Mouse (Mus musculus) c-Kit-positive CD71-positive TER-119-negative erythroid progenitor cells, embryonic 14.5 days (primary cell): ENCODE data around the gene Tnk2.

Source experiments
- DNase-seq: peaks from one replicate; pipeline ENCODE4 v3.0.0-alpha.2; 2013; ENCODE audit warnings: low read depth

The Tnk2 gene

GRCm38 (mm10) chr16:32660095-32660494, 16.4 kb downstream of the Tnk2 start:
- DNase-seq: no peak

DNA sequence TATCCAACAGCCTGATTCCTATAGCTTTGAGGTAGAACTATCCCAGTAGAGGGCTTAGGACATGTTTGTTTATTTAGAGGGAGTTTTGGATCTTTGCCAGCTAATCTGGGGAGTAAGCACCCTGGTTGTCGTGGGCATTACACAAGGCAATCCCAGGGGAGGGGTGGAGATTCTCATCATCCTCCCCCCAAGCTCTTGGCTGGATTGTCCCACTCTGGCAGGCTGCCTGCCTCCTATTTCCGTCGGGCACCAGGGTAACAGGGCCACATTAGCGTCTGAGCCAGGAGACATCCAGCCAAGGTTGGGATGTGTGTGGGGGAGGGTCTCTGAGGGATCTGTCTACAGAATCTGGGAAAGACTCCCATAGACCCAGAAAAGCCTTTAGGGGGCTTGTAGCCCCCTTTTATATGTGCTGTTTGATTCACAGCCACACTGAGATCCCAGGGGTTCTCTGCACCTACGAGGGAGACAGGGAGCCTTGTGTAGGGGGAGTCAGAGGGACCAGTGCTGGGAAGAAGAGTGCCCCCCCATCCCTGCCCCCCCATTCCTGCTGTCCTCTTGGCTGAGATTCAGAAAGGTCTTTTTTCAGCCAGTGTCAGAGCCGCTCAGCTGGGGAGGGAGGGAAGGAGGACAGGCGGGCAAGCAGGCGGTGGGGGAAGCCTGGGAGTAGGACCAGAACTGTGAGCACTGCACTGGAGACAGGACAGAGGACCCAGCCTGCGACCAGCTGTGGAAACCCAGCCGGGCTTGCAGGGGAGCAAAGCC, 17.1 kb downstream of the Tnk2 start:
- no peak for DNase-seq

GRCm38 (mm10) chr16:32661493-32661921, 17.8 kb downstream of the Tnk2 start:
- DNase-seq: no peak

GRCm38 (mm10) chr16:32662372-32662771, 18.7 kb downstream of the Tnk2 start:
- DNase-seq: no peak

- DNase-seq: no peak
Observed at GRCm38 (mm10) chr16:32663231-32663858, 19.7 kb downstream of the Tnk2 start.

GRCm38 (mm10) chr16:32664211-32664610, 20.5 kb downstream of the Tnk2 start:
- no peak for DNase-seq

DNA sequence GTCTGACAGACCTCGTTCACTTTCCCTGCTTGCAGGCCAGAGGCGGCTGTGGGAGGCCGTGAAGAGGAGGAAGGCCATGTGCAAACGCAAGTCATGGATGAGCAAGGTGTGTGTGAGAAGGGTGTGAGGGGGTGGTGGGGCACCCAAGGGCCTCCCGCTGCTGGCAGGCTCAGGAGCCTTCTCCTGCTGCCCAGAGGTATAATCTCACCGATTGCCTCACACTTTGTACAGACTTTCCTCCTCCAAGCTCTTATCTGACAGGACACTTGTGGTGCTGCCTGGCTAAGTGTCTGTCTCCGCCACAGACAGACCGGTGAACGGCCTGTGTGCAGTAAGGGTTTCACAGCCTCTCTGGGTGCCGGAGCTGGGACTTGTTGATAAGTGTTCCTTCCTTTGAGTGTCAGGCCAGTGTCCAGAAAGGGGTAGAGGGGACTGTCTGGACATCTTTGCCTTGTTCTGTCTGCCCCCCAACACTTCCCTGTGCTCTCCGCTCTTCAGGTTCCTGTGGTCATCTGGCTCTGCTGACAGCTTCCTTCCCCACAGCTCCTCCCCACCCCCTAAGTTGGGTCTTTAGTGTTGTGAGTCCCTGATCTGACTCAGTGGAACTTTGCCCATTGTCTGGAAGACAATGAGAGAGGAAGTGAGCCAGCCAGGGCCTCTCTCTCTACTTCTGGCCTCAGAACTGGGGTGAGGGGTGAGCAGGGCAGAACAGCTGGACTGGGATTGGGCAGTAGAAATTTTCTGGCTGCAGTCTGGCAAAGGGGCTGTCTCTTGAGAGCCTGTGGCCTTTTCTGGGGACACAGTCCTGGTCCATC, 22.4 kb downstream of the Tnk2 start:
- peak; percentile 81 for DNase-seq

DNA sequence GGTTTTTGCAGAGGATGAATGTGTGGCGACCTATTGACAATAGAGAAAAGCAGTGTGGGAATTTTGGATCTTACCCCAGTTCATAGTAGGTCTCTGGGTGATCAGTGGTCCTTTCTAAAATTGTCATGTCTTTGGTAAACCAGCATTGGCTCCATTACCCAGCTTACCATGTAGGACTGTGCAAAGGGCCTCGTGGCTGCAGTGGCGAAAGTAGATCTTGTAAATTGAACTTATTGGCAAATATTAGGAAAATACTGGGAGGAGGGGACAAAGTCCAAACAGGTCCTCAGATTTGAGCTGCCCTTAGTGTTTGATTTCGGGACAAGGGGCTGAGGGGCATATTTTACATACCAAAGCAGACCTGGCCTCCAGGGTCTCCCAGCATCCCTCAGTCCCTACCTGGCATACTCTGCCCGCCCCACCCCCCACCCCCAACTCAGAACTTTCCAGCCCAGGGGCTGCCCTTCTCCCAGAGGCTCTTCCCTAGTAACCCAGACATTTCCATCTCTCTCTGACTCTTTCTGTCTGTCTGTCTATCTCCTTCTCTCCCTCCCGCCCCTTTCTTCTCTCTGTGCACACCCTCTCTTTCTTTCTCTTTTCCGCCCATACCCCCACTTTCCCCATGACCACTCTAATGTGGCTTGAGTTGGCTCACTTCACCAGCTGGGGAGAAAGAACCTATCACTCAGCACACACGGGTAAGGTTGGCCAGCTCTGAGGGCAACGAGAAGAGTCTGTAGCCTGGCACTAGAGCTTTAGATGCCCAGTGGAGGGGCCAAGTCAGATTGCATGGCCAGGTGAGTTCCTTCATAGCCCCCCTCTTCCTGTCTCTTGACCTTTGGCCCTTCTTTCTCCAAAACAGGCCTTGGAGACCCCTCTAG, 23.2 kb downstream of the Tnk2 start:
- no peak for DNase-seq

DNA sequence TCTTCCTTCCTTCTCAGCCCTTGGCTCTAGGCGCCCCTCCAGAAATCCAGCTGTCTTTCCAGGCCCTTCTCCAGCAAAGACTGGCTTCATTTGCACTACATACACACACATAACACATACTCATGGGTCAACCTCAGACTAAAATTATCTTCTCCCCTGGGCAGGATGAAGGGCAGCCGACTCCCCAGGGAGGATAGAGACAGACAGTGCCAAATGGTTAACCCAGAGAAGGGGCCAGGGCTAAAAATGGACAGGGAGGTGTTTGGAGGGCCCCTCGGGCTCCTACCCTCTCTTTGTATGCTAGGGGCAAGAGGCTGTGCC, 23.8 kb downstream of the Tnk2 start:
- no peak for DNase-seq

- no peak for DNase-seq
Observed at GRCm38 (mm10) chr16:32668030-32668429, 24.4 kb downstream of the Tnk2 start.

DNA sequence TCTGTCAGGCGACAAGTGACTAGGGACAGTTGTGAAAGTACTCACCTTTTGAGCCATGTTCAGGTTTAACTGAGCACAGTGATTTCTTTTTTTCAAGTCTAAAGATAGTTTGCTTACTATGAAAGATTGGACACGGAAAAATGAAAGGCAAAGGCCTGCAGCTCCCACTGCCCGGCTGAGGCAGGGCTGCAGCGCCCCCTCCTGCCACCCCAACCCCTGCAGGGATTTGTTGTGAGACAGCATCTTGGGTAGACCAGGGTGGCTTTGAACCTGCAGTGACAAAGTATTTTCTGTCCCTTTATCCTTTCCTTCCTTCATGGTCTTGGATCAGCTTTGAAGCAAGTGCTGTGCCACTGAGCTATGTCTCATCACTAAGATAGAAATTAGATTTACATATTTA, 24.8 kb downstream of the Tnk2 start:
- DNase-seq: no peak

DNA sequence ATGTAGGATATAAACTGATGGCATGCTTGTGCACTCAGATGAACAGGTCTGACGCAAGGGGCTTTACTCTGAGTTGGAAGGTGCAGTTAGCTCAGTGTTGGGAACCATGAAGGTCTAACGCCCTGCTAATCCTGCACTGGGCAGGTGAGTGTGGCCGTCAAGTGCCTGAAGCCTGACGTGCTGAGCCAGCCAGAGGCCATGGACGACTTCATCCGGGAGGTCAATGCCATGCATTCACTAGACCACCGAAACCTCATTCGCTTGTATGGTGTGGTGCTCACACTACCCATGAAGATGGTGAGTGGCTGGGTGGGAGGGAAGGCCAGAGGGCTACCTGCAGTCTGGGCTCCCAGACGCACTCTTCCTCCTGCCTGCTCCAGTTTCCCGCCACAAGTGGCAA, 25.6 kb downstream of the Tnk2 start:
- no peak for DNase-seq

DNA sequence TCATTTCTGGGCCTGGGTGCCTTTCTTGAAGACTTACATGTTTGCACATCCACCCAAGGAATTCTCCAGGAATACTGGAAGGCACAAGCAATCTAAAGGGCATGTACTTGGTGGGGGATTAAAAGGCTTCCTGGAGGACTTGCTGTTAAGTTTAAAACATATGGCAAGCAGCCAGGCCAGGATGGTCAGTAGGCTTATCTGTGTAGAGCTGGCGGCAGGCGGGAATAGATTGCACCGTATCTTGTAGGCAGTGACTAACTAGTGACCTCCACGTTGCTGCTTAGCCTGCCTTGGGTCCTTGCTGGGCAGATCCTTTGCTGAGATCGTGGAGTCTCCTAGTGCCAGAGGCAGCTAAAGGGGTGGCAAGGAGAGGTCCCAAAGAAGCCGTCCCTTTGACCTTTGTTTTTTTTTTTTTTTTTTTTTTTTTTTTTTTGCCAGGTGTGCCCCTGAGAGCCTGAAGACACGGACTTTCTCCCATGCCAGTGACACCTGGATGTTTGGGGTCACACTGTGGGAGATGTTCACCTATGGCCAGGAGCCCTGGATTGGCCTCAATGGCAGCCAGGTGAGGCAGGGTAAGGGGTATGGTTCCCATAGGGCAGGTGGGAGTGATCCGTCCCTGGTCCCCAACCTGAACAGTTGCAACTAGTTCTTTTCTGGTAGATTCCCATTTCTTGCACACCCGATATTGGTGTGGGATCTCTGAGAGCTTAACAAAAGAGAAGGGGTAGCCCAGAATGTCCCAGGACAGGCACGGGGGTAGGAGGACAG, 26.9 kb downstream of the Tnk2 start:
- DNase-seq: no peak

GRCm38 (mm10) chr16:32671206-32671887, 27.7 kb downstream of the Tnk2 start:
- DNase-seq: no peak

- no peak for DNase-seq
Observed at GRCm38 (mm10) chr16:32672250-32672649, 28.6 kb downstream of the Tnk2 start.

DNA sequence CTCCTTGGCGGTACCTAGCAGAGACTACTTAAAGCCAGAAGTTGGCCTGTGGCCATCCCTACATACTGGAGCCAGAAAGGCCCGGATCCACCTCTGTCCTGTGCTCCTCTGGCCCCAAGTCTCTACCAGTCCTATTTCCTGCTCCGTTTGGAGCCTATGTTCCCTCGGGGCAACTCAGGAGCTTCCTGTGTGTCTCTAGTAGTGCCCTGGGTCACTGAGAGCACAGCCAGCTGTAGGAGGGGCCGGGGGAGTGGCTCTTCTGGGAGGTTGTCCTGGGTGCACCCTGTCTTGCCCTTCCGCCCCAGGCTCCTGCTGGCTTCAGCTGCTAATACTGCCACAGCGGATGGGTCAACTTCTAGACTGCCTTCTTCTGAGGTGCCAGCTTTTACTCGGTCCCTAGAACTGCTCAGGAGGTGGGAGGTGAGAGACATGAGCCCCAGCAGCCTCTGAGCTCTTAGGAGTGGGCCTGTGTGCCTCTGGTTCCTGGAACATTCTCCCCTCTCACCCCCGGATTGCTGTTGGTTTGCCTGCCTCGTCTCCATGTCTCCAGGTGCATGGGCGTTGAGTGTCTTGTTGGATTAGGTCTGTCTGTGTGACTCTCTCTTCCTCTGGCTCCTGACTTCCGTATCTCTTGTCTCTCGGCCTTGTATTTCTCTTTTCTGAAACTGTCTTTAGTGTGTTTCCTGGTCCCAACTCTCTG, 29.3 kb downstream of the Tnk2 start:
- no peak for DNase-seq

- DNase-seq: no peak
Observed at GRCm38 (mm10) chr16:32674121-32674740, 30.6 kb downstream of the Tnk2 start.

GRCm38 (mm10) chr16:32677040-32677700, 33.5 kb downstream of the Tnk2 start:
- DNase-seq: no peak

GRCm38 (mm10) chr16:32677903-32678302, 34.2 kb downstream of the Tnk2 start:
- DNase-seq: no peak
